Mouse (Mus musculus): ENCODE data around the gene Cfap70. TPM values are rescaled to one million over a fixed set of nuclear protein-coding genes. Genes with fewer than 3 reads are reported as not detected.

The Cfap70 gene
- polyA plus RNA-seq, 1 experiment from 2014 or later = 0.07 TPM

- no peak for DNase-seq (ENCODE audit: low spot score)
These were observed 23.4 kb downstream of the Cfap70 start for GRCm38 (mm10) chr14:20428593-20428992.

GRCm38 (mm10) chr14:20423046-20423445 is 29.0 kb downstream of the Cfap70 start:
- no peak for DNase-seq (ENCODE audit: low spot score)

GRCm38 (mm10) chr14:20422257-20422656 is 29.8 kb downstream of the Cfap70 start:
- DNase-seq (ENCODE audit: low spot score) = no peak

- peak; percentile 41 for DNase-seq (ENCODE audit: low spot score)
These were observed 52.0 kb downstream of the Cfap70 start for GRCm38 (mm10) chr14:20400071-20400470.

- peak; percentile 26 for DNase-seq (ENCODE audit: low spot score)
These were observed 53.2 kb downstream of the Cfap70 start for GRCm38 (mm10) chr14:20398864-20399263.

GRCm38 (mm10) chr14:20397220-20397619 is 54.8 kb downstream of the Cfap70 start:
- DNase-seq (ENCODE audit: low spot score) = no peak

- DNase-seq (ENCODE audit: low spot score) = peak; percentile 98
These were observed 58.7 kb downstream of the Cfap70 start, which contains the start of gene Mrps16 for GRCm38 (mm10) chr14:20393205-20393913. TSS of gene Mrps16 (minus strand) at chr14:20393634.

- DNase-seq (ENCODE audit: low spot score) = no peak
These were observed 59.7 kb downstream of the Cfap70 start for GRCm38 (mm10) chr14:20392326-20392725.

- no peak for DNase-seq (ENCODE audit: low spot score)
These were observed 62.5 kb downstream of the Cfap70 start for GRCm38 (mm10) chr14:20389446-20390079.

- peak; percentile 94 for DNase-seq (ENCODE audit: low spot score)
These were observed 63.4 kb downstream of the Cfap70 start, which contains the start of gene Dnajc9 for GRCm38 (mm10) chr14:20388441-20389129. TSS of gene Dnajc9 (minus strand) at chr14:20388910.

- peak; percentile 33 for DNase-seq (ENCODE audit: low spot score)
These were observed 72.1 kb downstream of the Cfap70 start for GRCm38 (mm10) chr14:20379753-20380430.

GRCm38 (mm10) chr14:20379087-20379640 is 72.9 kb downstream of the Cfap70 start:
- no peak for DNase-seq (ENCODE audit: low spot score)

- DNase-seq (ENCODE audit: low spot score) = peak; percentile 82
These were observed 73.5 kb downstream of the Cfap70 start for GRCm38 (mm10) chr14:20378313-20379061.

- DNase-seq (ENCODE audit: low spot score) = no peak
These were observed 74.9 kb downstream of the Cfap70 start for GRCm38 (mm10) chr14:20377112-20377521.

GRCm38 (mm10) chr14:20371854-20372253 is 80.2 kb downstream of the Cfap70 start:
- DNase-seq (ENCODE audit: low spot score) = no peak

- DNase-seq (ENCODE audit: low spot score) = no peak
These were observed 81.2 kb downstream of the Cfap70 start for GRCm38 (mm10) chr14:20370798-20371197.

- DNase-seq (ENCODE audit: low spot score) = no peak
These were observed 83.8 kb downstream of the Cfap70 start for GRCm38 (mm10) chr14:20368271-20368670.

- no peak for DNase-seq (ENCODE audit: low spot score)
These were observed 88.8 kb downstream of the Cfap70 start for GRCm38 (mm10) chr14:20363230-20363629.

GRCm38 (mm10) chr14:20347991-20348541 is 104.0 kb downstream of the Cfap70 start, which contains the start of the genes Ecd and Fam149b:
TSS of gene Ecd (minus strand) at chr14:20348121.
TSS of gene Fam149b (plus strand) at chr14:20348162.
- DNase-seq (ENCODE audit: low spot score) = peak; percentile 96

- DNase-seq (ENCODE audit: low spot score) = no peak
These were observed 104.5 kb downstream of the Cfap70 start for GRCm38 (mm10) chr14:20347441-20347990.

Measured in thymus, postnatal 0 days (tissue).